Mouse (Mus musculus) CD4-positive, CD25-positive, alpha-beta regulatory T cell, adult 2 months (primary cell): ENCODE data around the gene Diaph2.
"Not testable (repeated sequence)": the region's sequence is repeated elsewhere in the genome, so short reads cannot be mapped to it uniquely, and the experiment has no call there.

Source experiments
- DNase-seq: peaks from one replicate; pipeline ENCODE4 v3.0.0-alpha.2; 2012; ENCODE audit warnings: low read depth, low spot score

Gene Diaph2

DNA sequence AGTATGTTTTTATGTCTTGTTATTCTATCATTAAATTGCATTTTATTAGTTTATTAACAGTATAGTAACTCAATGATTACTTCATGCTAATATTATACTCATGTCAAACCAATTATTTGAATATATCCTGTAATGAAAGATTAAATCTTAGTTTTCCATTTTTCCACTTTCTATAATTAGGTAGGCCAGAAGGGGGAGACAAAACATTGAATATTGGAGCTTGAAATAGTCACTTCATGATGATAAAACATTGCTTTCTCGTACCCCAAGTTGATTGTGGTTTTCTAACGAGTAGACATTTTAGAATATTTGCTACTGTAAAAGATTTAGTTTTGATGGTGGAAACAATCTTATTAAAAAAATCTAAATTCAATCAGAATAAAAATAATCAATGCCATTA, 82.4 kb downstream of the Diaph2 start:
- peak; percentile 3 for DNase-seq

DNA sequence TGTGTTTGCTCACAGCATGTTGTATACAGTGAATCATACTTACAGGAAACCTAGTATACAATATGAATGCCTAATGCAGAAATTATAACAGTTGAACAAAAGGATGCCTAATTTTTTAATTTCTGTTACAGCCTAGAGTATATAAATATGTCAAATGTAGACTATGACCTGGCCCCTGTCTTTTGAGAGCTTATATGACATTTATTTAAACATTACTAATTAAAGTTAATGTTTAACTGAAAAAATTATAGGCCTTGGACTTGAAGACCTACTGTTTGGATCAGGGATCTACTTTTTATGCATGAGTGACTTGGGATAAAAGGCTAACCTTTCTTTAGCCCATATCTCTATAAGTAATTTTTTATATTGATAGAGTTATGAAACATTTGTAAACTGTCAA, 84.3 kb downstream of the Diaph2 start:
- DNase-seq: no peak

DNA sequence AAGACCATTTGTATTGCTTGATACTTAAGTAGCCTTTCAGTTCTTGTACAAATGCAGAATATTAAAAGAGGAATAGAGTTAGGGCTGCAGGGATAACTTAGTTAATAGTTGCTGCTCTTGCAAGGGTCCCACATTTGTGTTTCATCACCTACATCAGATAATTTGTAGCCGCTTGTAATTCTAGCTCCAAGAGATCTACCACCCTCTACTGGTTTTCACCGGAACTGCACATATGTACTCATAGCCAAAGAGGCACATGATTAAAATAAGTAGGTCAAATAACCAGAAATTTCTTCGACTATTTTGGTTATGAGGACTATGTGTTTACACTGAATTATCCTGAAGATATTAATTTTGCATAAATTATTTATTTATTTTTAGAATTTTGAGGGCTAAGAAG, 134.9 kb downstream of the Diaph2 start:
- peak; percentile 63 for DNase-seq

DNA sequence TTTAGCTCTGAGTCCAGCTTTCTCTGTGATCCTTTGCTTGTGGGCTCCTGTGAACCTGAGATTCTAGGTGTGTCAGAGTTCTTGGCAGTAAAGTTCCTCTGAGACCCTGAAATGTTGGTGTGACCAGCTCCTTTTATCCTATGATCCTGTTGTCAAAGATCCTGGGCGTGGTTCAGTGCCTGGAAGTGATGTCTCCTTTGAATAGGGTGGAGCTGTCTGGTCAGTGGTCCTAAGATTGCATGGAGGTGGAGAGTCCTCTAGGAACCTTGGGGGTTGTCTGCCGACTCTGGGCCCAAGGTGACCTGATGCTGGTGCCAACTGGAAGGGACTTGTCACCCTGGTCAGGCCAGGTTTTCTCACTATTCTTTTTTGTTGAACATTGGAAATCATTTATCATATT, 176.3 kb downstream of the Diaph2 start:
- DNase-seq: no peak

DNA sequence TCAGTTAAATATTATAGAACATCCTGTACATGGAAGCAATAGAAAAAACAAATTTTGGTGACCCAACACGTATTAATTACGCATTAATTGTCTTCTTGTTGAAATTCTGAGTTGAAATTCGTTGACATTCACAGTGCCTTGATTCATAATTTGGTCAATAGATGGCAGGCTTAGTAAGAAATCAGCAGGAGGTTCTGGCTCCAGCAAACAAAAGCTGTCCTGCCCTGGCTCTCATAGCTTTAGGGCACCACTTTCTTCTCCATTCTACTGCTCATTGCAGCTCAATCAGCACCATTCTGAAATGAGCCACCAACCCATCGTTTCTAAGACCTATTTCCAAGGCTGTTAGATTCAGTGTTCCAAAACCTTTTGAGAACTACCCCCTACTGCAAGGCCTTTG, 225.3 kb downstream of the Diaph2 start:
- DNase-seq: peak; percentile 1

DNA sequence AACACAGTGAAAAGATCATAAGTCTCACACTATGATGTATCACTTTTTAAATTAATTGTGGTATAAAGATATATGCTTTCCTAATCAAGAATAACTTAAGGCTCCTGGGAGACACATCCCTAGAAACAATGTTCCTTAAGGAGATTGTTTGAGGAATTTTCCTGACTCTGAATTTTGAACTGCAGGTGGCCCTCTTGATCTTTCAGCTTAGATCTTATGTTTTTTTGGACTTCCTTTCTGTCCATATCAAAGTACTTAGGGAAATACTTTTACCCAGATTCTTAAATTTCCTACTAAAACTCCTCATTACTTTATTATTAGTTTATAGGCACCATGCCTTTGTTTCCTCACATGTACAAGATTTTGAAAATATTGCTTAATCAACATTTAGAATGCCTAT, 258.7 kb downstream of the Diaph2 start:
- DNase-seq: no peak

DNA sequence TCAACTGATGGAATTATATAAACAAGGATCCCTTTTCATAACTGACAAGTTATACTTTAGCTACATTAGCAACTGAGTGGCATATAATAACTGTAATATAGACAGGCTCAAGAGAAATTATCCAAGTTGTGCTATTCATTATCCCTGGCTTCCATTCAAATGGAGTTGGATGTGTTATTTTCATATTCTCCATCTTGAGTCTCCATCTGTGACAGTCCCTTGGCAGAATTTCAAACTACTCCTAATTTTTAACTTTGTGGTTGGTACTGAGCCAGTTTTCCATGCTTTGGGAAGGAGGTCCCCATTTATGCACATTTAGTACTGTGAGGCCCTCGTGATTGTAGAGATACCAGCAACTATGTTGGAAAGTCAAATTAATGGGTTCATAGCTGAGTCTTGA, 270.2 kb downstream of the Diaph2 start:
- DNase-seq: no peak

DNA sequence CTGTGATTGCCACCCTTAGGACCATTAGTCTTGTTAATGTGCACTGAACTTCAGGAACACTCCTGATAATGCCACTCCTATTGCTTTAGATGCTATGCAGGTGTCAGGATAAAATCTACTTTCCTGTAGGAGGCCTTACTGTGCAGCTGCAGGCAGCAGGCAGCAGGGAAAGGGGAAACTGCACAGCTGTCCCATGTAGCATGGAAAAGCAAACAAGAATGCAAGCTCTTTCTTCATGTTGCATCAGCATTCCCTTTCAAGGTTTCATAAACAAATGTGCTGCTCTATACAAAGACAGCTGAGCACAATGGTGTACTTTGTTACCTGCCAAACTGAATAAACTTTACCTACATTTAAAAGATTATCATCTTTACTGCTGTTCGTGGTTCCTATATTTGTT, 295.0 kb downstream of the Diaph2 start:
- DNase-seq: no peak

DNA sequence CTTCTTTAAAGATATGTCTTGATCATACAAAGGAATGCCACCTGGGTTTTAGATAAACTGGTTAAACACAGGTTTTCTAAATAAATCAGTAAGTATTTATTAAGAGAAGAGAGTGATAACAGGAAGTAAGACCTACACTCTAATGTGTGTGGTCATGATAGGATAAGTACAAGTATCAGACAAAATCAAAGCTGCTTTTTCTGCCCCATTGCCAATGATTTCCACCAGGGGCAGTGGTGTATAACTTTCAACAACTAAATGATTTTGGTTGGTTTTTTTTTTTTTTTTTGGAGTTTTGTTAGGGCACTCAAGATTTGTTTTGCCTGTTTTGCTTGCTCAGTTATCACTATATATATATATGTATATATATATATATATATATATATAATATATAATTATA, 399.7 kb downstream of the Diaph2 start:
- DNase-seq: peak; percentile 5

DNA sequence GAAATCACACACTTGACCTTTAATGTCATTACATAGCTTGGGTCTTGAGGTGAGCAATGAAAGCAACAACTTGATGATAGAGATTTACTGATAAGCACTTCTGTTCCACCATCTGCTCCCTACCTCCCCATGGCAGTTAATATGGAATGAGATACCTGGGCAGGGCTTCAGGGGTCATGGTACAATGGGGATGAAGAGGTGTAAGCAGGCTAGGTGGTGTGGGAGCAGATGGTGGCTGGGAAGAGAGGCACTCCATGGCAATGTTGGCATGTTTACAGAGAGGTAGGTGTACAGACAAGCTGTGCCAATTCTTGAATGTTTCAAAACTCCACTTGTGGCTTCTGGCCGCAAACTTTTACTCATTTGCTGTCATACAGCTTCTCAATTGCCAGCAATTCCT, 402.6 kb downstream of the Diaph2 start:
- DNase-seq: no peak

DNA sequence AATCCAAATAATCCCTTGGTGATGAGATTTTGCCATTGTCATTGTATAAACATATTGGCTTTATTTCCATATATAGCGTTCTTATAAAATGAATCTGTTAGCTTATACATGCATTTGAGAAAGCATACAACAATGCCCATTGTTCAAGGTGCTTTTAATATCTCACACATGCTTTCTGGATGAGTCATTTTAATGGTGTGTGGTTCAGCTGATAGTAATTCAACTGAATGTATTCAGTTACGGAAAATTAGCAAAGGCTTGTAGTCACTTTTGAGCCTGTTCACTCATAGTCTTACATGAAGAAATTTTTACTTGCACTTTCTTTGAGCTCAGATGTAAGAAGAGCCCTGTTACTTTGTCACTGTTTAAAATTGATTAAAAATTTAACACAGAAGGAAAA, 423.6 kb downstream of the Diaph2 start:
- DNase-seq: no peak

DNA sequence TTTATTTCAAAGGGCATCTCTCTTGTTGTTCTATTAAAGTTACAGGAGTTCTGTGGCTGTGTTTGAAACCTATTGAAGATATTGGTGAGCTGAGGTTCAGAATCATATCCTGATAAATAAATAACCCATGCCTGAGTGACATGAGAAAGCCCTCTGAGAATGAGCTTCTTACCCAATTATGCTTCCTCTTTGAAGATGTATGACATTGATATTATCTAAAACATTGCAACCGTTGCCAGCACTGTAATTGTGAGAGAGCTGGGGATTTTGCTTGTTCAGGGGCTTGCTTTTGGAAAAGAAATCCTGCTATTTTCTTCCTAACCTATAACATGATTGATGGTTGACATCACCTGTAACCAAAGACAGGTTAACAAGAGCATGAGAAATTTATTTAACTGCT, 438.3 kb downstream of the Diaph2 start:
- no peak for DNase-seq

DNA sequence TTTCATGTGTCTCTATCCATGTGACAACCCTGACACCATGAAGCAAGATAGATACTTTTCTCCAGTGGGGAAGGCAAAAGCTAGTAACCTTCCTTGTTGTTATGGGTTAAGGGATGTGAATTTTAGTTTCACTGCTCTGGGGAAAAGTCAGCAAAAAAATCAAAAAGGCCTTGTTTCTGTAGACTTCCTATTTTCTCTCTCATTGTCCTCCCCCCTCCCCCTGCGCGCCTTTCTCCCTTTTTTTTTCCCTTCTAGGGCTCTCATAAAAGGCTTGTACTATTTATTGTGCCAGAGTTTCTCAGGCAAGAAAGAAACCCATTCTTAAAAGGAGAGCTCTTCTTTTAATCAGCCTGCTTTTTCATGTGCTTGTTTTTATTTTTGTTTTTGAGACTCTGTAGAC, 438.9 kb downstream of the Diaph2 start:
- DNase-seq: no peak

DNA sequence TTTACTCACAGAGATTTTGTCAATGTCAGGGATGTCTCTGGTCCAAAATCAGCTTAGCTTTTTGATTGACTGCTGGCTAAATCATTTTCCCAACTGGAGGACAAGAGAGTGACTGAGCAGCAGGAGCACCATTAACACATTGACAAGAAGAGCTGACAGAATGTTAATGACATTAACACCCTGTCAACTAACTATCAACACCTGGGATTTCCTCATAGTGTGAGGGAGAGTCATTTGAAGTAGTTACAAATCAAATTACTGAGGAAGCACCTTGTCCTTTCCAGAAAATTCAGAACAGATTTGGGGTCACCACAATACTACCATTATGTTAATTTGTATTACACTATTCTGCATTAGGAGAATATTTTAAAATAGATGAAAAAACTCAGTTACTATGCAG, 439.7 kb downstream of the Diaph2 start:
- no peak for DNase-seq

DNA sequence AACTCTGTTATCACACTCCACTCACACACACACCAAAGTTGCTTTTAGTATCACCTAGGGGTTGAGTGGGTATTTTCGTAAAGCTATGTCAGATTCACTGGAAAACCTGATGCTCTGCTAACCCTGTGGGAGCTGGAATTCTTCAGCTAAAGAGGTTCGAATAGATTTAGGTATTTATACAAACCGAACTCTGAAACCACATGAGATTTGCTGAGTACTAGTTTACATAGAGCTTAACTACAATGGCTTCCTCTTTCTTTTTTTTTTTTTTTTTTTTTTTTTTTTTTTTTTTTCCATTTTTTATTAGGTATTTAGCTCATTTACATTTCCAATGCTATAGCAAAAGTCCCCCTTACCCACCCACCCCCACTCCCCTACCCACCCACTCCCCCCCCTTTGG, 447.9 kb downstream of the Diaph2 start:
- DNase-seq: not testable (repeated sequence)

DNA sequence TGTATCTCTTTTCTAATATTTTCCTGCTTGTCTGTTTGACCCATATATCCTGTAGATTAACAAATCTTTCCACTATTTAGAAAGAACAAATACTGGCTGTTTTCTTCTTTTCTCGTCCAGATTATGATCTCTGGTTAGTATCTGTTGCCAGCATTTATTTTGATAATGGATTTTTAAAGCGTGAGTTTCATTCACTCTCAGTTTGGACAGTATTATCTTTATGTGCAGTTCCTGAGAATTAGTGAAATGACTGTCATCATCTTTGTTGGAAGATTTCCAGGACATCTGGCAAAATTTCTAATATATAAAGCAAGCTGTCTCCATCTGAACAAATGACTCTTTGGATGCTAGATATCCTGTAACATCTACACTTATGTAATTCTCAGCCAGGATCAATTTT, 455.7 kb downstream of the Diaph2 start:
- DNase-seq: no peak

DNA sequence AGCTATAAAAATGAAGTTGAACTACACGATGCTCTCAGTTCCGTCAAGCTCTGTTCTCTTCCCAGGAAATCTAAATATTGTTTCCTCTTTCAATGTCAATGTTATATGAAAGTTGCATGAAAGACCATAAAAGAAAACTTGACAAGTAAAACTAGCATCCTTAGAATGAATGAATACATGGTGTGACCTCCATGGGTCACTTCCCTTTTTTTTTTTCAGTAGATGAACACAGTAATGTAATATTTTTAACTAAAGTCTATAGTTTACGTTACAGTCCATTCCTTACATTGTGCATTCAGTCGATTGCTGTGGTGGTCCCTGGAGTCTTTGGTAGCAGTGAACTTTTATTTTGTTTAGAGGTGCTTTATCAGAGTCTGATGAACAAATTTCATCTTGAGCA, 462.7 kb downstream of the Diaph2 start:
- DNase-seq: no peak

DNA sequence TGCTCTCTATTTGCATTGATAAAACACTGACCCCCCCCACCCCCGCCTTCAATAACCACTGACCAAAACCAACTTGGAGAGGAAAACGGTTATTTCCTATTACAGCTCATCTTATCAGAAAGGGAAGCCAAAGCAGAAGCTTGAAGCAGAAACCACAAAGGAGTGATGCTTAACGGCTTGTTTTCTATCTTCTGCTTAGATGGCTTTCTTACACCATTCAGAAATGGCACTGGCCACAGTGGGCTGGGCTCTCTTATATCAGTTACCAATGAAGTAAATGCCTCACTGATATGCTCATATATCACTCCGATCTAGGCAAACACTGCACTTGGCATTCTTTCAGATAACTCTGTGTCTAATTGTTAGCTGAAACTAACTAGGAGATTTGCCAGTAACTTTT, 463.2 kb downstream of the Diaph2 start:
- no peak for DNase-seq

DNA sequence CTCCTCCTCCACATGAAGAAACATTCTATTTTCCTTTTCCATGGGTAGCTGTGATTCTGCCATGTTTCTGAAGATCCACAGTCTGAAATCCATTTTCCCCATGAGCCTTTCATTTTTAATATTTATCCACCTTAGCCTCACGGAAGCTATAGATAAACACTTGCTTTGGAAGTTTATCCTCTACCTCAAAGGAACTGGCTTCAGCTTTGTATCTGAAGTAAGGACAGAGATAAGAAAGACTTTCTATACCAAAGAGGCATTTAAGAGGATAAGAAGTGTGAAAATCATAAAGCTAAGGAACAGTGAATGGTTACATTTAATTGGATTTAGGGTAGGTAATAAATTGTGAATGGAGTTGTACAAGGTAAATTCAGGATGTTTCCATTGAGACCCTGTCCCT, 480.5 kb downstream of the Diaph2 start:
- no peak for DNase-seq

DNA sequence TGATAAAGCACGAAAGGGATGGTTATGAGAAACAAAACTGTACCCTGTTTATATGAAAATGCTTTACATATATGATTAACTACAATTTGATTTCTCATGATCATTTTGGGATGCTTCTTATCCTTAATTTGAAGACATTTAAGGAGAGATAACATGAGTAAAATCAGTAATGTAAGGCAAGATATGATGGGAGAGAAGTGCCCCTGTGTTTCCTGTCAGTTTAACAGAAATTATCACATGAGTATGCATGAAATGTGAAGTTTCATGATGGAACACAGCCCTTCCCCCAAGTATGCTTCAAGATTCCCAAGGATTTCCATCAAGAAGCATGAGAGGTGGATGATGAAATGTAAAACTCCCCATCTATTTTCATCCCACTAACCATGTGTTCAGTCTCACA, 485.6 kb downstream of the Diaph2 start:
- DNase-seq: no peak

DNA sequence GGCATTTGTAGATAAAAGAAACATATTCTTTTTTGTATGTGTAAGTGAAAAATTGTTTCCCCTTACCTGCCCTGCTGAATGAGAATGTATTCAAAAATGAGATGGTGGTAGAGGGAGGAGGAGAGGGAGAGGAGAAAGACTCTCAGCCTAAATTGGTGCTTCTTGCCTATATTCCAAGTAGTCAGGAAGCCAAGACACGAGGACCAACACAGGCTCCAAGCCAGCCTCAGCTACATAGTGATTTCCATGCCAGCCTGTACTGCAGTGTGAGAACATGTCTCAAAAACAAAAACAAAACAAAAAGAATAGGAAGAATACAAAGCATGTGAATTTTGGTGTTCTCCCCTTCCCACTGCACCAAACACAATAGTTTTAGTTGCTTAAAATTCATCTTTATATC, 497.1 kb downstream of the Diaph2 start:
- no peak for DNase-seq

DNA sequence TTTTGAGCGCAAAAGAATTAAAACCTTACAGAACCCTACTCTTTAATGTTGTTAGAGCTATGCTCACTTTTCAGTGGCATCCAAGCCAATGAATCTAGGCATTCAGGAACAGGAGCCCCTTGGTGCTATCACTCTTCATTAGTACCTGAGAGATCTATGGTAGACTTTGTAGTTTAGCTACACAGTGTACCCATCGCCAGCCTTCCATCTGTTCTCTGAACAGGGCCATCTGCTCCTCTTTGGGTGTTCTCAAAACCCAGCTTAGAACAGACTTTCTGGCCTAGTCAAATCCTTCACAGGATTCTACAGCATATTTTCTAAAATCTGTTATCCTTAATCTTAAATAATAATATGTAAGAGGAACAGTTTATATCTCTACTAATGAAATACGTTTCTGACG, 504.1 kb downstream of the Diaph2 start:
- no peak for DNase-seq

DNA sequence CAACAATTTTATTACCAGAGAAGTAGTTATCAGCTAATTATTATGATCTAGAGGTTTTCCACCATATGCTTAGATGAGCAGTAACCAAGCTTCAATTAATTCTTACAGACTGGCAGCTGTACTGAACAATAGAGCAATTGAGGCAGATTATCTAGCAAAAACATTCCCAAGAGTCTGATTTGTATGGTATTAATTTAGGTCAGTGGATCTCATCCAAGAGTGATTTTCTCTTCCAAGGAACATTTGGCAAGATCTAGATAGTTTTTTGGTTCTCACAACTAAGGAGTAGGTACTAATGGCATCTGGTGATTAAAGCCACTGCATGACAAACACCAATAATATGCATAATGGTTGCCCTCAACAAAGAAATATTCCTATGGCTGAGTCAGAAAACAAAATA, 516.2 kb downstream of the Diaph2 start:
- no peak for DNase-seq

DNA sequence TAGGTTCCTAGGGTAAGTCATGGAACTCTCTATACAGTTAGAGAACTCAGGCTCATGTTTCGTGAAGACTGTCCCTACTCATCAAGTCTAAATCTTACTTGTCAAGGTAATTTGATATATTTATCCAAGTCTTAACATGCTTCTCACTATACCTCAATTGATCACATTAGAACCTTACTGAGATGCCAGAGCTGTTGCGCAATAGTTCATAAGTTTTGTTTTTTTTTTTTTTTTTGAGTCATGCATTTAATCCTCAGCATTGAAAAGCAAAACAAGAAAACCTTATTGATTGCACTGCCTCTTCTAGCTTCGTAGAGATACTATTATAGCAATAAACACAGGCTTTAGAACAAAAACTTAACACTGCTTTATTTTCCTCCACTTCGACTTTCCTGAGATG, 529.6 kb downstream of the Diaph2 start:
- DNase-seq: no peak

DNA sequence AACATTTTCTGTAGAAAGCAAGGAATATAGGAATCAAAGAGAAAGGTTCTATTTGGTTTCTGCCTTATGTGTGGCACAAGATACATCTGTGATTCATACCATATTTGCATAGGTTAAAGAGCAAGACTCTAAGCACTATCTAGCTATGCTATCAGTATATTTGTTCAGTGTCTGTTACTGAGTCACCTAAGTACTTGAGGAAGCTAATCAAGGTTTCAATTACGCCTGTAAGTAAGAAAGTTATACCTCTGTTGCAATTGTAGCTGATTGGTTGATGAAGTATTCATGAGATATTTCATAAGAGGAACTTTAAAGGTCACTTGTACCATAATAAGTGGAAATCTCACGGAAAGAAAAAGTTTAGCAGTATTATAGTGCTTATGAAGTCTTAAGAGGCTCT, 531.9 kb downstream of the Diaph2 start:
- peak; percentile 2 for DNase-seq
